Mouse (Mus musculus) heart, embryonic 12.5 days (tissue): ENCODE measurements at regions not wholly inside any gene's neighbourhood (a gene's known extent, or its start where the extent isn't known, plus 50 kb on each side); places are given as distances from the start of the nearest gene placed in this dataset.

Source experiments
- ATAC-seq: fragments of 200-750 bp; cut with Nextera tagmentation; 2 replicates; pipeline ENCODE4 v1.8.0; 2017; ENCODE audit warnings: moderate TSS enrichment, moderate library complexity; ENCODE audit not compliant: insufficient number of reproducible peaks, low FRiP score
- H3K27ac ChIP-seq: fragments of 300-500 bp; sonication (generic); 2 replicates; pipeline ENCODE4 v1.5.1; 2016; ENCODE audit warnings: mild to moderate bottlenecking, moderate library complexity; ENCODE audit not compliant: poor library complexity, severe bottlenecking
- H3K27me3 ChIP-seq: fragments of 300-500 bp; sonication (generic); replicated peaks from 2 replicates; pipeline ENCODE4 v1.6.1; 2016; ENCODE audit warnings: mild to moderate bottlenecking, moderate library complexity
- H3K36me3 ChIP-seq: fragments of 300-500 bp; sonication (generic); 2 replicates; pipeline ENCODE4 v1.6.1; 2016; ENCODE audit warnings: mild to moderate bottlenecking, moderate library complexity
- H3K4me1 ChIP-seq: fragments of 300-500 bp; sonication (generic); replicated peaks from 2 replicates; pipeline ENCODE4 v1.6.1; 2016; ENCODE audit warnings: mild to moderate bottlenecking
- H3K4me2 ChIP-seq: fragments of 300-500 bp; sonication (generic); 2 replicates; pipeline ENCODE4 v1.6.1; 2016; ENCODE audit warnings: mild to moderate bottlenecking, moderate library complexity
- H3K4me3 ChIP-seq: fragments of 300-500 bp; sonication (generic); 2 replicates; pipeline ENCODE4 v1.5.1; 2016; ENCODE audit warnings: mild to moderate bottlenecking
- H3K9ac ChIP-seq: fragments of 300-500 bp; sonication (generic); 2 replicates; pipeline ENCODE4 v1.6.1; 2016; ENCODE audit warnings: mild to moderate bottlenecking, moderate library complexity
- H3K9me3 ChIP-seq: fragments of 300-500 bp; sonication (generic); replicated peaks from 2 replicates; pipeline ENCODE4 v1.6.1; 2016; ENCODE audit warnings: mild to moderate bottlenecking, moderate library complexity
- WGBS: fragments of 180-500 bp; shearing (Covaris S2); methylation state at CpG from one replicate; pipeline ENCODE4 v1.1.7; 2016; 5-methylcytosine and 5-hydroxymethylcytosine counted together

DNA sequence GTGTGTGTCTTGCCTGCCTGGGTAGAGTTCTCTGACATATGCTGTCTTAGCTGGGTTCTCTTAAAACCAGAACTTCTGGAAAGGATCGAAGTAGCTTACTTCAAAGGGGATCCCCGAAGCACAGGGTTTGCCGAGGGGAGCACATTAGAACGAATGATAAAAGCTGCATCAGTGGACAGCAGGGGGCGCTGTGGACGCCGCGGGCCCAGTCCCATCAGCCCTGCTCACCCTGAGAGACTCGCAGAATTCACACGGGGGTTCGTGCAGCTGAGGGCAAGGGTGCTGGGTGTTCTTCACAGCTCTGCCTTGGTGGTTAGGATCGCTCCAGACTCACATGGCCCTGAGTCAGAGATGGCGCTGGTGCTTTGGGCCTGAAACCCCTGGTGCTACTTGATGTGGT, 105.4 kb upstream of the Ubr2 start:
- Histone ChIP-seq H3K36me3 (no peaks in the 10 kb centered on the region), H3K9ac (no peak overlapping the region), H3K4me1 (no peaks in the 10 kb centered on the region), H3K9me3 (0 out of 2 replicates have a peak, but pooled peaks cover 7% of the 10 kb centered on the region), H3K4me3 (no peak overlapping the region), H3K27ac (no peak overlapping the region), H3K4me2 (no peak overlapping the region), H3K27me3 (no peaks in the 10 kb centered on the region)
- 44% methylated on average over 12 of the region's 13 CpGs for WGBS
- no peak for ATAC-seq

DNA sequence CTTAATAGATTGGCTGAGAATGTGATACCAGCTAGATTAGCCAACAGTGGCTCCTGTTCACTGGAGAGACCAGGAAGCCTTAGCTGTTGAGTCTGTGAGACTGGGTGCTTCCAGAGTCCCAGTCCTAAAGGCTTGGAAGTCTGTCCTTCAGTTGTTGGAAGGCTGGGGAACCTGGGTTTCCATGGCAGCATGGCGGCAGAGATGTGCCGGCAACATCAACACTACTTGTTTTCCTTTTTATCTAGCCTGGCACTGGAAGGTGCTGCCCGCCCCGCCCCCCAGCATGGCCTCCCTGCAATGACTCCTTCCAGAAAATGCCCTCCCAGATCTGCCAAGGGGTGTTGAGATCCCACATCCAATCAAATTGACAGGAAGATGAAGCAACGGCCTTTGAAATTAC, 104.8 kb upstream of the Ubr2 start:
- no peak overlapping the region for H3K4me2 ChIP-seq
- H3K4me1 ChIP-seq: no peaks in the 10 kb centered on the region
- WGBS: 75% methylated on average over 5 of the region's 5 CpGs
- no peak overlapping the region for H3K27ac ChIP-seq
- H3K4me3 ChIP-seq: no peak overlapping the region
- no peak overlapping the region for H3K9ac ChIP-seq
- no peaks in the 10 kb centered on the region for H3K27me3 ChIP-seq
- 0 out of 2 replicates have a peak, but pooled peaks cover 7% of the 10 kb centered on the region for H3K9me3 ChIP-seq
- no peaks in the 10 kb centered on the region for H3K36me3 ChIP-seq
- no peak for ATAC-seq

DNA sequence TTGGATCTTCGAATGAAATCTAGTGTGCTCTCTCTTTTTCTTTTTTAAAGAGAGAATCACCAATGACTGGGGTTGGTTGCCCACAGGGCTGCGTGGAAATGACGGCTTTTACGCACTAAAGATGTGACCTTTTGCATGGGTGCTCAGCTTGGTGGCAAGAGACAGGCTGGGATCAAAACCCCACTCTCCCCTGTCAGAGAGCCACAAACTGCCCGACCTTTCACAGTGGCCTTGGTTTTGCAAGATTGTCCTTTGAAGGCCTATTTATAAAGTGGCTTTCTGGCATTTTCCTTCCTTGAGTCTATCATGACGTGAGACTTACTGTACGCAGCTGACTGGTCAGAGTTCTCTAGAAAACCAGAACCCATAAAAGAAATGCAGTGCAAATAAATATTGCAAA, 104.4 kb upstream of the Ubr2 start:
- H3K27ac ChIP-seq: no peak overlapping the region
- no peak for ATAC-seq
- no peak overlapping the region for H3K4me3 ChIP-seq
- 83% methylated on average over 7 of the region's 7 CpGs for WGBS
- 0 out of 2 replicates have a peak, but pooled peaks cover 7% of the 10 kb centered on the region for H3K9me3 ChIP-seq
- H3K9ac ChIP-seq: no peak overlapping the region
- no peaks in the 10 kb centered on the region for H3K4me1 ChIP-seq
- no peak overlapping the region for H3K4me2 ChIP-seq
- H3K27me3 ChIP-seq: no peaks in the 10 kb centered on the region
- no peaks in the 10 kb centered on the region for H3K36me3 ChIP-seq

DNA sequence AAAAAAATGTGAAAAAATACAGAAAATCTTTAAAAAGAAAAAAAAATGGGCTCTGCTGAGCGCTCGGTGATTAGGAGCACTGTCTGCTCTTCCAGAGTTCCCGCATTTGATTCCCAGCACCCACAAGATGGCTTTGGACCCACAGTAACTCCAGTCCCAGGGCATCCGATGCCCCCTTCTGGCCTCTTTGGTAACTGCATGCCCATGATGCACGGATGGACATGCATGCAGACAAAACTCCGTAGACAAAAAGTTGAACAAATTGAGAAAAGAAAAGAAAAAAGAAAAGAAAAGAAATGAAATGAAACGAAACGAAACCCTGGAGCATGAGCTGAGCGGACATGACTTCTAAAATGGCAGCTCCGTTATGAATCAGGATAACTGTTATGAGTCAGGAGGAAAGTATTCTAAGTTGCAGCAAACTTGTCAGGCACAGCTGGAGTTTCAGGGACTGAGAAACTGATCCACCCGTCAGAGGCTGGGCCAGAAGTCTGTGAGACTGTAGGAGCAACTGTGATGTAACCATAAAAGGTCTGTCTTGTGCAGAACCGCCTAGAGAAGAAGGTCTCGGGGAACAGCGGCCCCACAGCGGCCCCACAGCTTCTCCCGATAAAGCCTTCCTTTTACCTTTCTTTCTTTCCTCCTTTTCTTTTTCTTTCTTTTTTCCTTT, 102.3 kb upstream of the Ubr2 start:
- no peaks in the 10 kb centered on the region for H3K36me3 ChIP-seq
- ATAC-seq: no peak
- WGBS: 81% methylated on average over 16 of the region's 16 CpGs
- H3K4me1 ChIP-seq: no peaks in the 10 kb centered on the region
- no peaks in the 10 kb centered on the region for H3K27me3 ChIP-seq
- no peak overlapping the region for H3K27ac ChIP-seq
- H3K9me3 ChIP-seq: 0 out of 2 replicates have a peak, but pooled peaks cover 7% of the 10 kb centered on the region
- H3K4me2 ChIP-seq: no peak overlapping the region
- H3K9ac ChIP-seq: no peak overlapping the region
- H3K4me3 ChIP-seq: no peak overlapping the region

DNA sequence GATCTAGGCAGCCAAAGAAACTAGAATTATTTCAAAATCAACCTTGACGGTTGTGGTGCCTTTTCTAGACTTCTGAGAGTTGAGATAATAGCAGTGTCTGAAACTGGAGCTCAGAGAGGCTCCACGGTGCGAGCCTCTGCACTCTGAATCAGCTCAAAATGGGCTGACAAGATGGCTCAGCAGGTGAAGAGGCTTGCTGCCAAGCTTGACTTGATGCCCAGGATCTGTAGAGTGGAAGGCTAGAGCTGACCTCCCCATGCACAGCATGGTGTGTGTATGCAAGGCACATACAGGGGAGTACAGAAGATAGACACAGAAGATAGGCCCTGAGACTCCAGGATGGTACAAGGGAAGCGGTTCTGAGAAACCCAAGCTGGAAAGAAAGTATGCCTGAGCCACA, 100.5 kb upstream of the Ubr2 start:
- Histone ChIP-seq H3K9me3 (0 out of 2 replicates have a peak, but pooled peaks cover 7% of the 10 kb centered on the region), H3K27me3 (no peaks in the 10 kb centered on the region), H3K9ac (no peak overlapping the region), H3K27ac (no peak overlapping the region), H3K4me3 (no peak overlapping the region), H3K4me2 (no peak overlapping the region), H3K4me1 (no peaks in the 10 kb centered on the region), H3K36me3 (no peaks in the 10 kb centered on the region)
- ATAC-seq: no peak
- 81% methylated on average over 4 of the region's 4 CpGs for WGBS

DNA sequence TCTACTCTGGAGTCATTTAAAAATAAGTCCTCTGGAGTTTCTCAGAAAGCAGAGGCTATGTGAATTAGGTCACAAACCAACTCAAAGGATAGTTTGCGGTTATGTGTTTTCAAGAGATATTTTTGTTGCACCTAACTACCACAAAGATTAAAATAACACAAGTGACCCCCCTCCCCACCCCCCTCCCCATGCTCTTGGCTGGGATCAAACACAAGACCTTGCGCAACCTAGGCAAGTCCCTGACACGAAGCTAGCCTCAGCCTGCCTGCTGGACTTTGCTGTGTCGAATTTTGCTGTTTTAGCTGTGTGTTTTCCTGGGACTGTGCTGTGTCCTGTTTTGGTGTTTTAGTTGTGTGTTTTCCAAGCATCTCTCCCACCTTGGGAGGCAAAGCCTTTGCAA, 94.0 kb upstream of the Ubr2 start:
- Histone ChIP-seq H3K4me1 (no peaks in the 10 kb centered on the region), H3K27me3 (no peaks in the 10 kb centered on the region), H3K4me2 (no peak overlapping the region), H3K9ac (no peak overlapping the region), H3K9me3 (no peaks in the 10 kb centered on the region), H3K4me3 (no peak overlapping the region), H3K27ac (no peak overlapping the region), H3K36me3 (no peaks in the 10 kb centered on the region)
- WGBS: 81% methylated on average over 4 of the region's 4 CpGs
- no peak for ATAC-seq

DNA sequence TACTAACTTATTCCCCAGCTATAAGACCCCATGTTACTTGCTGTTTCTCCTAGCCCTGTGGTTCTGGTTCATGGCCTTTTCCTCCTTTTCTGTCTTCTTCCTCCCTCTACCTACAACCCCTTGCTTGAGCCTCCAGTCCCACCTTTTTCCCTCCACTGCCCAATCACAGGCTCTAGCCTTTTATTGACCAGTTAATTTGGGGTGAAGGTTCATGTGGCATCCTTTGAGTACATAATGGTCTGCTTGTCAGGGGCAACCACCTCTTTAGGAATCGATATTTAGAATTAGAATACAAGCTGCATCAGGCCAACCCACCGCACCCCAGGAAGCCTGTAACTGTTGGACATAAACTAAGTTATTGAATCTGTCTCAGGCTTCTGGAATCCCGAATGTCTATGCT, 84.8 kb upstream of the Ubr2 start:
- WGBS: 80% methylated on average over 3 of the region's 3 CpGs

DNA sequence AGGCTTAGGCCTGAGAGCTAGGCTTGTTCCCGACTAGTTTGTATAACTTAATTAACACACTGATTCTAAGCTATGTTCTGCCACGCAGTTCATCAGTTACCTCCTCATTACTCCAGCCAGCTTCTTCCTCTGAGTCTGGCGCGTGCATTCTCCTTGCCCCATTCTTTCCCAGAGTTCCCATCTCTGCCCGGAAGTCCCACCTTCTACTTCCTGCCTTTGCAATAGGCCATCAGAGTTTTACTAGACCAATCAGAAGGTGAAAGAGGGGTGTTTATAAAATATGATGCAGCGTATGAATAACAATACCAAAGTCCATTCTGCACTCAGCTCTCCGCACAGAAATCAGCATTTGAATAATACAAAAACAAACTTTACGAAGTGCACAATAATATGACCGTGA, 81.7 kb upstream of the Ubr2 start:
- H3K27ac ChIP-seq: no peak overlapping the region
- H3K4me1 ChIP-seq: no peaks in the 10 kb centered on the region
- WGBS: 91% methylated on average over 9 of the region's 9 CpGs
- H3K4me2 ChIP-seq: no peak overlapping the region
- no peaks in the 10 kb centered on the region for H3K27me3 ChIP-seq
- no peak overlapping the region for H3K4me3 ChIP-seq
- no peaks in the 10 kb centered on the region for H3K36me3 ChIP-seq
- H3K9me3 ChIP-seq: peaks cover 19% of the 10 kb centered on the region
- ATAC-seq: no peak
- no peak overlapping the region for H3K9ac ChIP-seq

More for the DNA sequence above, 84.8 kb upstream of the Ubr2 start:
- no peak overlapping the region for H3K9ac ChIP-seq
- peaks cover 5% of the 10 kb centered on the region; the same call in 1 of the 2 replicates for H3K9me3 ChIP-seq
- H3K4me1 ChIP-seq: no peaks in the 10 kb centered on the region
- ATAC-seq: no peak
- no peak overlapping the region for H3K4me2 ChIP-seq
- H3K36me3 ChIP-seq: no peaks in the 10 kb centered on the region
- H3K27me3 ChIP-seq: no peaks in the 10 kb centered on the region
- H3K4me3 ChIP-seq: no peak overlapping the region
- H3K27ac ChIP-seq: no peak overlapping the region

DNA sequence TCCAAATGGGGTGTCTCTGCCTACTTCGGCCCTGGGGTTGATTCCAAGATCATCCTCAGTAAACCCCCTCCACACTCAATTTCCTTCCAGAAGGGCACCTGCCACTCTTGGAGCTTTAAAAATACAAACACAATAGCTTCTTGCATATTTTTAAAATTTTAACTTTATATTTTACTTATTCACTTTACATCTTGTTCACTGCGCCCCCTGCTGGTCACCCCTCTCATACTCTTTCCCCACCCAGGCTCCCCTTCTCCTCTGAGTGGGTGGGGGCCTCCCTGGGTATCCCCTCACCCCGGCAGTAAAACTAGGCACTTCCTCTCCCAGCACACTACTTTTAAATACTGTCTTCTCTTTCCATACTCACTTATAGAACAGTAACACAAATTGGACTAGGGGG, 79.4 kb upstream of the Ubr2 start:
- Histone ChIP-seq H3K4me3 (no peak overlapping the region), H3K9me3 (peaks cover 27% of the 10 kb centered on the region), H3K4me2 (no peak overlapping the region), H3K36me3 (no peaks in the 10 kb centered on the region), H3K4me1 (no peaks in the 10 kb centered on the region), H3K9ac (no peak overlapping the region), H3K27me3 (no peaks in the 10 kb centered on the region), H3K27ac (no peak overlapping the region)
- WGBS: 80% methylated on average over 3 of the region's 3 CpGs
- ATAC-seq: no peak

DNA sequence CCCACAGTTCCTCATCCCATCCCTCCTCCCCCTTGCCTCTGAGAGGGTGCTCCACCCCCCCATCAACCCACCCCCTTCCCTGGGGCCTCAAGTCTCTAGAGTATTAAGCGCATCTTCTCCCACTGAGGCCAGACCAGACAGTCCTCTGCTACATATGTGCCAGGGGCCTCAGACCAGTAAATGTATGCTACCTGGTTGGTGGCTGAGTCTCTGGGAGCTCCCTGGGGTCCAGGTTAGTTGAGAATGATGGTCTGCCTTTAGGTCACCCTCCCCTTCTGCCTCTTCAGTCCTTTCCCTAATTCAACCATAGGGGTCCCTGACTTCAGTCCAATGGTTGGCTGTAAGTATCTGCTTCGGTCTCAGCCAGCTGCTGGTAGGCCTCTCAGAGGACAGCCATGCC, 58.9 kb upstream of the Ubr2 start:
- Histone ChIP-seq H3K4me3 (no peak overlapping the region), H3K9me3 (peaks cover 4% of the 10 kb centered on the region; the same call in 1 of the 2 replicates), H3K4me2 (no peak overlapping the region), H3K9ac (no peak overlapping the region), H3K4me1 (0 out of 2 replicates have a peak, but pooled peaks cover 6% of the 10 kb centered on the region), H3K27me3 (no peaks in the 10 kb centered on the region), H3K27ac (no peak overlapping the region), H3K36me3 (no peaks in the 10 kb centered on the region)
- no peak for ATAC-seq
- 90% methylated on average over 2 of the region's 2 CpGs for WGBS

DNA sequence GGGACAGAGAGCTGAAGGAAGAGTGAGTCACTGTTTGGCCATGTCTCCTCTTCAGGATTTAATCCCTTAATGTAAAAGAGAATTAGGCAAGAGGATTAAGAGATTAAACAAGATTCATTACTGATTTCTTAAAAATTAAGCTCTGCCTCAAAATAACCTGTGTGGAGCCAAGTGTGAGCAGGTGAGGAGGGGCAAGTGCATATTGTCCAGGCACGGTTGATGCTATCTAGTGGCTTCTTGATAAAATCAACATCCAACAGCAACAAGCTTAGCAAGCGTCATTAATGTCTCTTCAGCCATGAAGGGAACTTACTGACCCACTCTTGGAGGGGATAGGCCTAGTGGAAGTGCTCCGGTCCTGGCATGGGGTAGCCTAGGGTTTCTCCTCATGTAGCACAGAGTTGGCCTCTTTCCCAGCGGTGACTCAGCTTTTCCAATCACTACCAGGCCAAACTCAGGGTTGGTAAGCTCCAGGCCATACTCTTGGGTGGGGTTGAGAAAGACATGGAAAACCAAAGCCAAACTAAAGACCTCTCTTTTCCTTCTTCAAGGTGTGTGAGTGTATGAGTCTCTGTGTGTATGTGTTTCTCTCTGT, 55.0 kb upstream of the Ubr2 start:
- H3K27ac ChIP-seq: no peak overlapping the region
- H3K4me1 ChIP-seq: 0 out of 2 replicates have a peak, but pooled peaks cover 6% of the 10 kb centered on the region
- no peak overlapping the region for H3K4me3 ChIP-seq
- ATAC-seq: no peak
- H3K36me3 ChIP-seq: no peaks in the 10 kb centered on the region
- 65% methylated on average over 4 of the region's 4 CpGs for WGBS
- H3K9ac ChIP-seq: no peak overlapping the region
- peaks cover 4% of the 10 kb centered on the region; the same call in 1 of the 2 replicates for H3K9me3 ChIP-seq
- H3K4me2 ChIP-seq: no peak overlapping the region
- no peaks in the 10 kb centered on the region for H3K27me3 ChIP-seq
